Mouse (Mus musculus) spleen, adult 18-20 months (tissue): ENCODE measurements around the gene Iqschfp.

ENCODE experiments used
- DNase-seq, 2 experiments: peaks; one replicate each; pipeline ENCODE4 v3.0.0; 2022; ENCODE audit warnings: mixed read lengths in 2 of 2

Iqschfp gene

DNA sequence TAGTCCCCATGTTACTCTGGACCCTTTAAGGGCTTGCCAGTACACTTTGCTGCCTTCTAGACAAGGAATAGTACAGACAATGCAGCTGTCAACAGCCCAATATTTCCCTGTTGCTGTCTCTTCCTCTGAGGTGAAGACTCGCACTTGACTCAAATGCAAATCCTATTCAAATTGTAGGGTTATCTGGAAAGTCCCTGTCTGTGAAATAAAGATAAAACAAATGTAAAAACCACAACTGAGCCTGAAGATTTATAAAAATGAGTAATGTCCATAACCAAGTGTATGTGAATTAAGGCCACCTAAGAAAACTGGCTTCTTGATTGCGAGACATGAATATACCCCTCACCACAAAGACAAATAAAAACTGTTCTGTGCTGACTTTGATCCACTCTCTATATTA lies 347.9 kb downstream of the Iqschfp start:
- no peak for DNase-seq

DNA sequence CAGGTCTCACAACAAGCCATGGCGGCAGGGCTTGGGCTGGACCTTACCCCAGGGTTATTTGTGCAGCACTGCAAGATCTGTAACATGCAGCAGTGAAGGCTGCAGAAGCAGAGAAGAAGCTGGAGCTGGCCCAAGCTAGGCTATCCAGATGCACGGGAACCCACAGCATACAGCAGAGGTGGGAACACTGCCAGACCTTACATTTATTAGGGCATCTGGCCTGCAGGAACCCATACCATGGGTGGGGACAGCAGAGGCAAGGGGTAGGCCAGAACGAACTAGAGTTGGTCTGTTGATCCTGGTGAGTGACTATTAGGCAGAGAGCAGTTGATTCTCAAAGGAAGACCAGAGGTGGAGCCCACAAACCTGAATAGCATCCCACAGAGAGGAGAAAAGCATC lies 351.2 kb downstream of the Iqschfp start:
- DNase-seq = no peak

DNA sequence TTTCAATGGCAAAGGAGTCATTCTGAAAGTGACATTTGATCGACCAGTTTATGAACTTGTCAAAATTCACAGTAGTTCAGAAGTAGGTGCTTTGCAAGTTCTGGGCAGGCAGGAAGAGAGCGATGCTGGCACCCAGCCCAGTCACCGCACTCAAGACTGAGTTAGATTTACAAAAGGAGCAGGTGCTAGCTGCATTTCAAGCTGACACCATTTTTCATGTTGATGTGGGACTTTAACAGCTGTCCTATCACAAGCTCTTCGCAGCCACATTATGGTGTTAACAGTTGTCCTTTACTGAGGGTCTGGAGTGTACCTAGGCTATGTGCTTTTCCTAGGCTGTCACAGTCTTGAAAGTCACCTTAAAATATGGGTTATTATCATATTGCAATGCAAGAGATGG lies 354.1 kb downstream of the Iqschfp start:
- DNase-seq = no peak

DNA sequence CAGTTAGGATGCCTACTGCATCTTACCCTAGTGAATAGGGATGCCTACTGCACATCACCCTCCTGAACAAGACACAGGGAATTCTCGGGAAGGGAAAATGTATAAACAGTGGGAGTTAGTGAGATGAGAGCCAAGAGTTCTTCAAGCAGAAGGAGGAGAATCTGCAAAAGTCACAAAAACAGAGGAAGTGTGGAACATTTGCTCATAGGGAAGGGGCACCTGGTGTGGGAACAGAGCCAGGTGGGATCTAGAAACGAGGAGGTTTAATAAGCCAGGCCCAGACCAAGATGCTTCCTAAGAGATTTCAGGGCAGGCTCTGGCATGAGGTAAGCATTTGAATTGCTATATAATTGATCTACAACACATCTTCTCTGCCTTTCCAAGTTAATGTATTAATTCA lies 358.6 kb downstream of the Iqschfp start:
- no peak for DNase-seq

DNA sequence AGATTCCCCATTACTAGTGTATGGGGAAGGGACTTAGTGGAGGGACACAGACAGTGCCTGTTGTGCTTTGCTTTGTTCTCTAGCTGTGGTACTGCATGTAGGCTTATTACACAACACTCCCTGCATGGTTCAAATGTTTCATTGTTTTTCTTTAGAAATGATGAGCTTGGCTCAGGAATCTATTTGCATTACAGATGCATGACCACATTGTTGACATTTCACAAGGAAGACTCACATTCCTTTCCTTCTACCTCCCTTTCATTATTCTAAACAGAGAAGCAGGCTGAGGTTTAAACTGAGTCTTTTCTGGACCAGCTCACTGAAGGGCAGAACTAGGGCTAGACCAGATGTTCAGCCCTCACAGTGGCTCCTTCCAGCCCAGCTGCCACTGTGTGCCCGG lies 360.3 kb downstream of the Iqschfp start:
- no peak for DNase-seq

DNA sequence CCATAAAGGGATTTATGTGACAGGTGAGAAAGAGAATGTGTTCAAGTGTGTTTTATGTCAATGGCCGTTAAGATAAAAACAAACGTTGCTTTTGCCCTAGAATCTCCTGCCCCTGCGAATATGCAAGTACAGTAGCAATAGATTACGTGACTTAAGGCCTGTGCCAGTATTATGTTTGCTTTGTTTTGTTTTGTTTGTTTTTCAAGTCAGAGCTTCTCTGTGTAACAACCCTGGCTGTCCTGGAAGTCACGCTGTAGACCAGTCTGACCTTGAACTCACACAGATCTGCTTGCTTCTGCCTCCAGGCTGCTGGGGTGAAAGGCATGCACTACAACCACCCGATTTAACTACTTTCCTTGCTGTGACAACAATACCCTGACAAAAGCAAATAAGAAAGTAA lies 370.3 kb downstream of the Iqschfp start:
- no peak for DNase-seq

DNA sequence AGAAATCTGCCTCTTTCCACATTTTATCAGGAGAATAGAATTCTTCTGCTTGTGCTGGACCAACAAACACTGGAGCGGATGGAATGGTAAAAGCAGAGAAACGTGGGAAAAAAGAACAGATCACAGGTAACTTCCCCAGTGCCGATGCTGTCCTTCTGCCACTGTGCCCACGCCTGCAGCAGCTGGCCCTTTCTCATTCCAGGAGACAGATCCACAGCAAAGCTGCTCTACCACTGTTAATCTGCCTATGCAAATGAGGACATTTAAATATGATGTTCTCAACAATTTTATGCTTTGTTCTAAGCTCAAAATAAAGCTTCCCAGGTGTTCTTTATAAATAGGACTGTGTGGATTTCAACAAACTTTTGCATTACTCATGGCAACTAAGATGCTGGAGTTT lies 375.9 kb downstream of the Iqschfp start:
- no peak for DNase-seq

DNA sequence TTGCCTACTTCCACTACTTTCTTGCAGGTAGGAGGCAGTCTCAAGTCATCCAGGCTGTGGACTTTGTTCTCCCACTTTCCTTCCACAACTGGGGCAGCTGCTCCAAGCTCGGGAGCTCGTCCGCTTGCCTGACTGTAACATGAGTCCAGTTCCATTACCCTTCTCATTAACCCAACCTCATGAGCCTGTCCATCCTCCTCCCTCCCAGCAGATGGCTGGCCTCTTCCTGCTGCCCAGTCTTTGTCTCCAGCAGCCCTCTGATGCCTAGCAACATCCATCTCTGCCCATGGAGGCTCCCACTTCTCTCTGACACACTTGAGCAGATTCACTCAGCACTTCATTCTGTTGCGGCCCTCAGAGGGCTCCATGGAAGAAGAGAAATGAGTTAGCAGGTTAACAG lies 377.2 kb downstream of the Iqschfp start:
- no peak for DNase-seq

DNA sequence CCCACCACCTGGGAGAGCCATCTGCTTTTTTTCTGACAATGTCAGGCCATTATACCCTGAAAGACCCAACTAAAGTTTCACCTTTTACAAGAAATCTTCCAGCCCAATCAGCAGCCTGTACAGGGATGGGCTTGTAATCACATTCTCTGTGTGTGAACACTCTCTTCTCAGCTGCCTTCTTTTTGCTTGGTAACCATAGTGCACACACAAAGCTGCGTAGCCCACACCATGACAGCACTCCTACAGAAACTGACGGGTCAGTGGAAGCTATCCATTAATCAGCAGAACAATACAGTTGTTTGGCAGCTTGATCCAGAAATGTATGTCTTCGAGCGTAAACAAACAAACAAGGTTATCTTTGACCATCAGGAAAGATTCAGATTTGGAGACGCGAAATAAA lies 378.2 kb downstream of the Iqschfp start:
- no peak for DNase-seq

DNA sequence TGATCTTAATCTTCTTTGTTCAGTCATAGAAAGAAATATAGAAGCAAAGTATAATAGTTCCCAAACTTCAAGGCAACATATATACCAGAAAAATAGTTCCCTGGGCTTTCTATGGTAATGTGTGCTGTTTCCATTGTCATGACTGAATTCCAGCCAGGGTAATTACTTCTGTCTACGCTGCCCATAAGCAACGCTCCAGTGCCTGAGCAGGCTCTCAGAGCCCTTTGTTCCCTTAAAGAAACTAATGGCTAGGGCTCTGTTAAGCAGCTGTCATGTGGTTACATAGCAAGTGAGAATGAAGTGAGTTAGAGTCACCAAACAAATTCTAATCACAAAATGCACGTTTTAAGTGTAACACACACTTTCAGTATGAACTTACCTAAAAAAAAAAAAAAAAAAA lies 379.4 kb downstream of the Iqschfp start:
- no peak for DNase-seq

DNA sequence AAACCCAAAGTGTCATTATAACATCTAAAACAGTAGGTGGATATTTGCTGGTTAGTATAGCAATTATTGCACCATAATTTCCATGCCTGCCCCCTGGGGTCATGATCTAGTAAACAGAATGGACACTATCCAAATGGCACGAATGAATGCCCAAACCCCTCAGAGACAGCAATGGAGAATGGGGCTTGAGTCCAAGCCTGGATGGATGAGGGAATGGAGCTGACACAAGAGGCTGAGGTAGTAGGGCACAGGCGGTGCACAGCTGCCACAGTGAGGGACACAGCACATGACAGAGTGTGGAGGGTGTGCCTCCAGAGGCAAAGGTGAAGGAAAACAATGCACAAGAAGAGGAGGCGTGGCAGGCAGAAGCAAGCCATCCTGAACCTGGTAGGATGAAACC lies 379.8 kb downstream of the Iqschfp start:
- no peak for DNase-seq

DNA sequence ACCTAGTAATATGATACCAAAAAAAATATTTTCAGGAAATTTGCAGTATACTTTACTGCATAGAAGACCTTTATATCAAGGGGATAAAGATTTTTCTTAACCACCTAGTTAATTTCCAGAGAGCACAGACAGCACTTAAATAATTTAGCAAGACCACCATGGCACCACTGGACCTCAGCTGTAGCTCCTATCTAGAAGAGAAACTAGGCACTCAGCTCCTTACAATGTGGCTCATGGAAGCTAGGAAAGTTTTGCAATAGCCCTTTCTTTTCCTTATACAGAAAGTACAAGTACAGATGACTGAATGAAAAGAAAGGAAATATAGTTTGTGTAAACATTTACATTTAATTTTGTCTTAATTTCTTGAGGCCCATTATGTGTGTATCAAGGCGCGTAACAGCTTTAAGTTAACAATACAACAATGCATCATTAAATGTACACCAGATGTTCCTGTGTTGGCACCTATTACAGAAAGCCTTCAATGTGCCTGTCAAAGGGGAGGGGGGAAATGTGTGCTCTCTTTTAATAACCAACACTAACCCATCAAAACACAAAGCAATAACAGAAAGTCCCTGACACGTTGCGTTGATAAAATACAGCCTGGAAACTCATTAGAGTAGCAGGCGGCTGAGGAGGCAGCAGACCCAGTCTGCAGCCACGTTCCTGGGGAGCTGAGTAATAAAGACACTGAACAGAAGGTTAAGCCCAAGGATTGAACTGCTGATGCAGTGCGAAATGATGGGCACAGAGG lies 391.0 kb downstream of the Iqschfp start:
- DNase-seq = no peak

DNA sequence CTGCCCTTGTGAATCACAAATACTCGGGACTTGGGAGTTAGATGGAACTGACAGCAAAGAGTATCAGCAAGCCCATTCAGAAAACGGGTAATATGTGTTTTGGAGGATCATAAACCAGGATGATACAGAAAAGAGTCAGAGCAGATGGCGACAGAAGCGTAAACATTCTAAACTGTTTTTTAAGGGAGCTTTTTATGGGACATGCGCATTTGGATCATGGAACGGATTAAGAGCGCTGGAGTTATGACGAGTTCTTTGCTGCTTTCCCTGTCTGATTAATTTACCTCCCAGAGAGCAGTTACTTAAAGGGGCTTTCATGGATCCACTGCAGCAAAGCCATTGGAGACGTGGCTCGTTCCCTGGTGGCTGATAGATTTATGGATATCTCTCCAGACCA lies 391.6 kb downstream of the Iqschfp start:
- no peak for DNase-seq

DNA sequence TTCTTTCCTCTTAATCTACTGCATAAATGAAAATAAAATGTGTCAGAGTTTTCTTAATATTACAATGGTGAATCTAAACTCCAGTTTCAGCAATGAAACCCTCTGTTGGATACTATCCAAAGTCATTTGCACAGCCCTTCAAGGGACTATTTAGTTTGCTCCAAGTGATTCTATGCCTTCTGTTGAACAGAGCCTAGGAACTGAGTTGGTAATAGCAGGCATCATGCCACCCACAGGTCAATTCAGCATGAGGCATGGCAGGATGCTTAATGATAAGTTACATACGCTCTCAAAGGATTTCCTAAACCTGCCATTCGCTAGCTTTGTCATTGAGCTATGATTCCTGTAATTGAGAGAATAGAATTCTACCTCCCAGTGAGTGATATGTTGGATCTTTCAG lies 392.5 kb downstream of the Iqschfp start:
- DNase-seq = no peak

DNA sequence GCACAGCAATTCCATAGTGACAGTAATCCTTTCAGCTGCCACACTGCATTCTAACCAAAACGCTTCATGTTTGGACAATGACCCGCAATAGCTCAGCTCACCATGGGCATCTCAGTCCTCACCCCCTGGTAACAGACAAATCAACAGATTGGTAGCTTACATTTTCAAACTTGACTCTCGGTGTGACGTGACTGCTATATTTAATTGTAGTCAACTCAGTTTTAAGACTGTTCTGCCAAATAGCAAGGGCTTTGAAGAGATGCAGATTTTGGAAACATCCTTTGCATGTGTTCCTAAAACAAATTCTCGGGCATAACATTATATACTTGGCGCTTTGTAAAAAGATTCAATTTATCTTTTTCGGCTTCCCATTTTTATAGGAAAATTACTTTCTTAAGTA lies 404.7 kb downstream of the Iqschfp start:
- no peak for DNase-seq

DNA sequence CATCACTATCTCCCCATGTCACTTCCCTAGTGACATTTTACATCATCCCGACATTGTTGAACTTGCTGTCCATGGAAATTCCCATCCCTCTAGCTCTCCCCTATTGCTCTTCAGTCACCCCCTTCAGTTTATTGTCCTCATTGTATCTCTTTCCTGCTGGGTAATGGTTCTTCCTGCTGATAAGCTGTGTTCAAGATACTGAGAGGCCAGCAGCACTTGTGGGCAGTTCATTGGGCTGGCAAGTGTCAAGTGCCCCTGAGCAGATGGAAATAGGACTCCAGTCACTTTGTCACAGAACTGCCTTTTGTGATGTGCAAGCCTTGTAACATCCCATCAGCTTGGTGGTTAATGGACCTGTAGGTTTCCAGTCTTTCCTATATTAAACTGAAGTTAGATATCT lies 413.6 kb downstream of the Iqschfp start:
- DNase-seq = no peak

DNA sequence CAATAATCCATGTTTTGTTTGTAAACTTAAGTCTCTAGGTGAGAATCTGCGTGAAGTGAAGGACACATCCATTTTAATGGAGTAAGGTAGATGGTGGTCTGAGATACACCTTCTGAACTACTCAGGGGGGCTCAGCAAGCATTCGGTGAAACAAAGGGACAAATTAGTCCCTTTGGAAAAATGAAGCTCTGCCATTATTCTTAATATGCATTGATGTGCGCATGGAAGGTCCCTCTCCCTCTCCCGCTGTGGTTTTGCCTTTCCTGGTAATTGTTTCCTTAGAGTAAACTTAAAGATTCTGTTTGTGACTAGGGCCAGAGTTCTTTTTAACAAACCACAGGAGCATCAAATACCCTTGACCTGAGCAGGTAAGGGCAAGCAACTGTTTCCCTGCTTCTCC lies 414.7 kb downstream of the Iqschfp start:
- no peak for DNase-seq

DNA sequence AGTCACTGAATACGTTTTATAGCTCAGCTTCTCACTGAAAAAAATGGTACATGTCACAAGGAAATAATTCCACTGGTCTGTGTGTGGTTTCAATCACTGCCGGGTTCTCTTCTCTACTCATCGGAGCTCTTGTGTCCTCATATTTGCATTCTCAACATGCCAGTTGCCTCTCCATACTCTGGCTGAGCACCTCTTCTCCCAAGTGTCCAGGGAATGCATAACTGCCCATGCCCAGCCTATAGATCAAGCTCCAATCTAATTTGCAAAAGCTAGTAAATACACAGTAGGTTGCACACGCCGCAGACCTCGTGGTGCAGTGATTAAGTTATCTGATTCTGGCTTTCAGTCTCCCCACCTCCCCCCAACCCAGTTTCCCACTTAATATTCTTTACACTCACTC lies 433.5 kb downstream of the Iqschfp start:
- no peak for DNase-seq

DNA sequence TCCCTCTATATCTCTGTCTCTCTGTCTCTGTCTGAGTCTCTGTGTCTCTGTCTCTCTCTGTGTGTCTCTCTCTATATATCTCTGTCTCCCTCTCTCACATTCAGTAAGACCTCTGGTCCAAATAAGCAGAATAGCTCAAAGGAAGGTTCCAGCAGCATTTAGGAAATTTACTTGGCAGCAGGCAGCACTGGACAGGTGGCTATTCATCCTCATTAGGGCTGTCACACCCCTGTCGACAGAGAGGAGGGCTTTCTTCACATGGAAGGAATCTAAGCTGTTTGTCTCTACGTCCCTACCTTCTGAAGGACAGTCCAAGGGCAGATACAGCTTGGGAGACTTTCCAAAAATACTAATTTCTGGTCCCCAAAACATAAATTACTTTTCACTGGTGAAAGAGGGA lies 440.5 kb downstream of the Iqschfp start:
- no peak for DNase-seq

DNA sequence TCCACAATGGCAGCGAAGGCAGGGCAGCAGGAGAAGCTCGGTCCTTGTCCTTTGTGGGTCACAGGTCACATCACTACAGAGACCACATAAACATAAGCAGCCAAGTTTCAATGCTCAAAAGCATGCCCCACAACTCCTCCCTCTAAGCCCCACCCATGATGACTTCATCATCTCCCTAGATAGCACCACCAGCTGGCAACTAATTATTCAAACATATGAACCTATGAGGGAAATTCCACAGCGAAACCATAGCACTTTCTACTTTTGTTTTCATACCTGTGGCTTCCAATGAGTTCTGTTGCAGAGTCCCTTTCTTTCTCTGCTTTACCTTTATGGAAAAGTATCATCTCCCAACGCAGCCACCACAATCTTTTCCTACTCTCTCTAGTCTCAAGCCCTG lies 443.5 kb downstream of the Iqschfp start:
- no peak for DNase-seq

DNA sequence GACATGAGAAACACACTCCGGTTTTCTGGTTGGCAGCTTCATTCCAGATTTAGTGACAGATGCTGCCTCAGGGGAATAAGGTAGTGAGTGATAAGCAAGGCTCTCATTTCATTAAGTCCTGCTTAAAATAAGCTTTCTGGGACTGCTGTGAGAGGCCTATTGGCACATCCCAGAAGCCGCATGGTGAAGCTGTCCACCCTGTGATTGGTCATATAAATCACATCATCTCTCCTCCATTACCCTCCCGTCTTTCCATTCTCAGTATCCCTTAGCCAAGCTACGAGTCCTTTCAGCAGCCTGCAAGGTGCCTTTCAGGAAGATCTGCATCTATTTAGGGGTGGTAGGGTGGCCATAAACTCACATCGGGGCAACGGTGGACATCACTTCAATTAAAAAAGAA lies 458.6 kb downstream of the Iqschfp start:
- no peak for DNase-seq

DNA sequence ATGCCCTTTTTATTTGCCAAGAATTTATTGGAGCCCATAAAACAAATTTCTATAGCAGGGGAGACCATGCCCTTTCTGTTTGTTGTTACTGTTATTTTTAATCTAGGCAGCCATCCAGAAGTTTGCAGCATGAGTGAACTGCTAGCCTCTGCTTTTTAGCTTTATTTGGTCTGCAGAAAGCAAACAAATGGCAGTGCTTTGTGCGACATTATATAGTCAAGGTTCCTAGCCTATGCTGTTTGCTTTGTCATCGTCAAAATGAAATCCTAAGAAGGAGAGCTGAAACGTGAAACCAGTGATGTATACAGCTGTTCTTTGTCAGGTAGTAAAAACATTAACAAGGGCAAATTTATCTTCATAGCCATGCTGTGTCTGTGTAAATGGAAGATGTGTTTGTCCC lies 459.4 kb downstream of the Iqschfp start:
- no peak for DNase-seq

DNA sequence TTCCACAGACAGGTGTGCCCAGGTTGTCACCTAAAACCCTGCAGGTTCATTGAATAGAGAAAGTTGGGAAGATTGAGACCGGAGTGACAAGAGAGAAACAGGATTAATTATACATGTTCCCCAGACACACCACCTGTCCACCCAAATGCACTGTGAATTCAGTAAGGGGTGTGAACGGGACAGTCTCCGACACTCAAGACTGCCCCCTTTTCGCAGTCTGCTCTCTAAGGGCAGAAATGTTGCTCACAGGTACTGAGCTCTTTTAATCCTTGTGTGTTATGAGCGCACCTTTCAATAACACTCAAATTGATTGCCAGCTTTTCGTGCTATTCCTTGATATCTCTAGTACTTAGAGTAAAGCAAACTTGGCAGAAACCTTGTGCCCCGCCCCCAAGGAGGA lies 460.9 kb downstream of the Iqschfp start:
- no peak for DNase-seq

DNA sequence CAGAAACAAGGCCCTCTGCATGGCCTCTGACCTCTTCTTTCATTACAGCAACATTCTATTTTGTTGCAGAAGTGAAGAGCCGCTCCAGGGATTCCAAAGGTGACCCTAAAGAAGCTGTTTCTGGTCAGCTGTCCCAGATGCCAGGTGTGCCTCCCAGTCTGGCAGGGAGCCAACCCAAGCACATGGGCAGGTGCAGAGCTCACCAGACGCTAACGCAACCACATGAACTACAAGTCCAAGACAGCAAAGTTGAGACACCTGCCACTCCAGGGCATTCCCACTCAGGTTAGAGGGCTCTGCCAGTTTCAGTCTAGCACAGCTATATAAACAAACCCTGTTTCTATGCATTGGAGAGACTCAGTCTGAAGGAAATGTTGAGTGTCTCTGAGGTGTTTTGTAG lies 461.5 kb downstream of the Iqschfp start:
- no peak for DNase-seq

DNA sequence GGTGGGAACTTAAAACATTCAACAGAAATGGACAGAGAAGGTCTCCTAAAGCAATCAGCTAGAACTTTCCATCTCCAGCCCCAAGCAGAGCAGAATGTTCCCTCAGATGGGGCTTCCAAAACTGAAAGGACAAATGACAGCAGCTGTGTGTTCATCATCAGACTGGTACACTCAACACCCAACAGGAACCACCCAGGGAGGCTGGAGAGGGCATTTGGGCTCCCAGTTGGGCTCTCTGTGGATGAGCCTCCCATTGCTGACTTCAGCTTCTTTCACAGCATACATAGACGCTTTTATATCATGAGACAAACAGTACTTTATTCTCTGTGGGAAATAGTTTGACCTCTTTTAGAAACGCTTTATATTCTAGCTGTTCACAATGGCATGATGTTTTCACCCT lies 464.5 kb downstream of the Iqschfp start:
- no peak for DNase-seq

DNA sequence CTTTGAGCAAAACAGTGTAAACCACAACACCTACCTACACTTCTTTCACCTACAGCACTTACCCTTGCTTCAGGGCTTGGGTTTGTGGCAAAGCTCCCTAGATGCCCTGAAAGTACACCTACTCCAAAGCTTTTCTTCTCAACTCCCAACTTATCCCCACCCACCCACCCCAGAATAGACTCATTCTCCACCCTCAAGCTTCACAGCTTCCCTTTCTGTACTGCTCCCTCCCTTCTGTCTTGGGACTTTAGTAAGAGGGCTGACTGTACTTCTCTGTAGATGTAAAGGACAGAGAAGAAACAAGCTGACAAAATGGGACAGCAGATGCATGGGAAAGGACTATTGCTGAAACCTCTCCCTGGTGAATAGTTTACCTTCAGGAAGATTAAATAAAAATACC lies 476.0 kb downstream of the Iqschfp start:
- DNase-seq = no peak
